Mouse (Mus musculus) large intestine, adult 2 months (tissue): ENCODE data around the gene Ece2. TPM values are rescaled to one million over a fixed set of nuclear protein-coding genes. Genes with fewer than 3 reads are reported as not detected.
A peak's percentile ranks its signal among the peaks of the same experiment; 100 is the strongest.
"Not testable (repeated sequence)": the region's sequence is repeated elsewhere in the genome, so short reads cannot be mapped to it uniquely, and the experiment has no call there.

ENCODE experiments used
- DNase-seq: peaks from one replicate; pipeline ENCODE4 v3.0.0-alpha.2; 2012; ENCODE audit warnings: low read depth, low spot score
- WGBS: fragments of 180-500 bp; shearing (Covaris S2); methylation state at CpG from one replicate; pipeline ENCODE4 v1.1.7; 2018; 5-methylcytosine and 5-hydroxymethylcytosine counted together
- polyA plus RNA-seq: library from polyadenylated mRNA; depleted of rRNA; stranded (reverse); fragments of >200 nt; gene quantifications from 2 replicates; pipeline ENCODE4 v1.2.3, GENCODE M21; 2012

Gene Ece2
- polyA plus RNA-seq, 1 experiment = 0.43 TPM

- DNase-seq = no peak
- WGBS = under 1% methylated on average over 77 of the region's 92 CpGs
Measured at GRCm38 (mm10) chr16:20621191-20621990, 8.2 kb upstream of the Ece2 start, which contains the start of gene Camk2n2. TSS of gene Camk2n2 (minus strand) at chr16:20621287.

- WGBS = under 1% methylated on average over 37 of the region's 37 CpGs
Measured at GRCm38 (mm10) chr16:20621991-20622685, 7.5 kb upstream of the Ece2 start.

GRCm38 (mm10) chr16:20623211-20623610 lies 6.4 kb upstream of the Ece2 start:
- DNase-seq = no peak
- WGBS = 48% methylated on average over 2 of the region's 2 CpGs

More at GRCm38 (mm10) chr16:20621991-20622685, 7.5 kb upstream of the Ece2 start:
- DNase-seq = no peak

DNA sequence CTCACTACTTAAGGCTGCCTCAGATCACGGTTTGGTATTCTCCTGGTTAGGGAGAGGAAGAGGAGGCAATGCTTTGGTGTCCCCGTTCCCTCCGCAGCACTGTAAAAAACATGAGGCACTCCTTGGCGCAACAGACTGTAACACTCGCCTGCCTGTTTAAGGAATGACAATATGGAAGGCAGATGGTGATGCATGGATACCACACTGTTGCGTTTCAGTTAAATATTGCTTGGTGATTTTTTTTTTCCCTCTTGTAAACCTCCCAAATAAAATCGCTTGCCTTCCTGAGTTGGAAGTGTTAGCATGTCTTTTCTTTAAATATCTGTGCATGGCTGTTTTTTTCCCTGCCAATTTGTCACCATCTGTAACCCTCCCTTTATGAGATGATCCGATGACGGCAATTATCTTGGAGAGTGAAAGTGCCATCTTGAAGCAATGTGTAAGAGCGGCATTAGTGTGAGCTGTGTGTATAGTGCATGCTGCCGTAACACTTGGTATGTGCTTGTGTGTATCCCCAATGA lies 697 bp upstream of the Ece2 start:
- WGBS = 58% methylated on average over 11 of the region's 11 CpGs
- no peak for DNase-seq

- 61% methylated on average over 8 of the region's 8 CpGs for WGBS
- no peak for DNase-seq
Measured at GRCm38 (mm10) chr16:20637410-20637809, 7.8 kb downstream of the Ece2 start.

GRCm38 (mm10) chr16:20638367-20638766 lies 8.7 kb downstream of the Ece2 start:
- WGBS = 76% methylated on average over 8 of the region's 8 CpGs
- DNase-seq = no peak

- no peak for DNase-seq
- 2% methylated on average over 8 of the region's 8 CpGs for WGBS
Measured at GRCm38 (mm10) chr16:20642161-20642560, 12.5 kb downstream of the Ece2 start.

GRCm38 (mm10) chr16:20643911-20644310 lies 14.3 kb downstream of the Ece2 start:
- 76% methylated on average over 7 of the region's 7 CpGs for WGBS
- DNase-seq = no peak

GRCm38 (mm10) chr16:20651076-20651946 lies 21.7 kb downstream of the Ece2 start, which contains the start of gene Psmd2:
TSS of gene Psmd2 (plus strand) at chr16:20651652.
- no peak for DNase-seq
- under 1% methylated on average over 46 of the region's 46 CpGs for WGBS

GRCm38 (mm10) chr16:20651947-20652310 lies 22.3 kb downstream of the Ece2 start:
- DNase-seq = no peak
- WGBS = 5% methylated on average over 12 of the region's 12 CpGs

GRCm38 (mm10) chr16:20653315-20653714 lies 23.7 kb downstream of the Ece2 start:
- DNase-seq = no peak
- 44% methylated on average over 2 of the region's 2 CpGs for WGBS

DNA sequence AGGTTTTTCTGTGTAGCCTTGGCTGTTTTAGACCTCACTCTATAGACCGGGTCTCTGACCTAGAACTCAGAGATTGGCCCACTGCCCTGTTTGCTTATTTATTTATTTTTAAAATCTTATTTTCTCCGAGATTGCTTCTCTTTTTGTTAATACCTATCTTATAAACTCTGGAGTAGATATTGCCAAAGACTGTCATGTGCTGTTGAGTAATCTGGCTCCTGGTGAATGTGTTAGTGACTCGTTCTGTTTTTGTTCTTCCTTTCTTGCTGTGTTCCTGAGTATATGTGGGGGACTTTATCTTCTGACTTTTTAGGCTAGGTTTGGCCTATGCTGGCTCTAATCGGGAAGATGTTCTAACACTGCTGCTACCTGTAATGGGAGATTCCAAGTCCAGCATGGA lies 28.0 kb downstream of the Ece2 start:
- 83% methylated on average over 4 of the region's 4 CpGs for WGBS
- DNase-seq = no peak

GRCm38 (mm10) chr16:20668013-20668412 lies 38.4 kb downstream of the Ece2 start, which contains the start of gene Eif4g1:
TSS of gene Eif4g1 (plus strand) at chr16:20668313.
- WGBS = 97% methylated on average over 6 of the region's 6 CpGs
- not testable (repeated sequence) for DNase-seq

DNA sequence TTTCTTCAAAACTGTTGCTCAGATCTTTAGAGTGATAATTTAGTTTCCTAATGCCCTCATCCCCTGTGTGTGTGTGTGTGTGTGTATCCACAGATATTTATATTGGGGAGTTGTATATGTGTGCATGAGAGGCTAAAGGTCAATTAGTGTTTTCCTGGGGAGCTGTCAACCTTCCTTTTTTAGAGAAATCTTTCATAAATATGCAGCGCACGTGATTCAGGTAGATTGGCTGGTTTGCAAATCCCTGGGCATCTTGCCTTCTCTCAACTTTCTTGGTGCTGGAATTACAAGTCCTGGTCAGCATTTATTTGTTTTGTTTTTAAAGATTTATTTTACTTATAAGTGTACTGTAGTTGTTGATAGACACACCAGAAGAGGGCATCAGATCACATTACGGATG lies 40.7 kb downstream of the Ece2 start:
- WGBS = 84% methylated on average over 3 of the region's 3 CpGs
- DNase-seq = no peak

DNA sequence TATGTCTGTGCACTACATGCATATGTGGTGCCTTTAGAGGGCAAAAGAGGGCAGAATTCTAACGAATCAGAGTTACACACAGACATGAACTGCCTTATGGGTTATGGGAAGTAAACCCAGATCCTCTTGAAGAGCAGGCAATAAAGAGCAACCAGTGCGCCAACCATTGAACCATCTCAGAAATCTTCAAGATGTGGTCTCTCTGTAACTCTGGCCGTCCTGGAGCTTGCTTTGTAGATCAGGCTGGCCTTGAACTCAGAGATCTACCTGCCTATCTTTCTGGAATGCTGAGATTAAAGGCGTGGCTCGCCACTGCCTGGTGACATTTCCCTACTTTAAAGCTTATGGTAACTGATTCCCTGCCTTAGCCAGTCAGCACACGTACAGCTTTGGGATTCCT lies 42.3 kb downstream of the Ece2 start:
- WGBS = 9% methylated on average over 6 of the region's 6 CpGs
- no peak for DNase-seq

DNA sequence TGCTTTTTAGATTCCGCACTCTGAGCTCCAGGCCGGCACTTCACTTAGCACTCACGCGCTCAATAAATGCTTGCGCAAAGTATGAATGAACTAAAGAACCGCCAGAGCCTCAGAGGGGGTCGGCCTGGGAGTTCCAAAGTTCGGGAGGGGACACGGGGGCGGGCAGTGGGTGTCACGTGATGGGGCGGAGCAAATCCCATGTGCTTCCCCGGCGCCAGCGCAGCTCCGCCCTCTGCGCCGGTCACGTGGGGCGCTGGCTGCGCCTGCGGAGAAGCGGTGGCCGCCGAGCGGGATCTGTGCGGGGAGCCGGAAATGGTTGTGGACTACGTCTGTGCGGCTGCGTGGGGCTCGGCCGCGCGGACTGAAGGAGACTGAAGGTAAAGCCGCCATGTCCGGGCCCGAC lies 42.9 kb downstream of the Ece2 start:
- DNase-seq = peak; percentile 72
- under 1% methylated on average over 38 of the region's 38 CpGs for WGBS

- DNase-seq = no peak
- WGBS = under 1% methylated on average over 76 of the region's 78 CpGs
Measured at GRCm38 (mm10) chr16:20672965-20673705, 43.5 kb downstream of the Ece2 start.

- DNase-seq = no peak
- 4% methylated on average over 14 of the region's 14 CpGs for WGBS
Measured at GRCm38 (mm10) chr16:20673706-20674303, 44.2 kb downstream of the Ece2 start.

- 93% methylated on average over 6 of the region's 6 CpGs for WGBS
- DNase-seq = no peak
Measured at GRCm38 (mm10) chr16:20675213-20675612, 45.6 kb downstream of the Ece2 start.
